Mouse (Mus musculus) thymus, adult 2 months (tissue): ENCODE data around the gene Gm13119. TPM values are rescaled to one million over a fixed set of nuclear protein-coding genes. Genes with fewer than 3 reads are reported as not detected.

Experiments used
- DNase-seq: peaks from one replicate; pipeline ENCODE4 v3.0.0; 2021
- H3K27ac ChIP-seq: fragments of 200-500 bp; 2 replicates; pipeline ENCODE4 v1.5.1; 2012; ENCODE audit warnings: low read length, control low read depth; ENCODE audit not compliant: control insufficient read depth, insufficient read depth
- H3K27me3 ChIP-seq: fragments of 200-500 bp; 2 replicates; pipeline ENCODE4 v1.6.1; 2012; ENCODE audit warnings: mild to moderate bottlenecking, low read length, moderate library complexity, mixed read lengths; ENCODE audit not compliant: control insufficient read depth, insufficient read depth
- H3K36me3 ChIP-seq: fragments of 200-500 bp; 2 replicates; pipeline ENCODE4 v1.6.1; 2012; ENCODE audit warnings: mild to moderate bottlenecking, low read length, moderate library complexity; ENCODE audit not compliant: control insufficient read depth, insufficient read depth
- H3K4me1 ChIP-seq: fragments of 200-500 bp; replicated peaks from 2 replicates; pipeline ENCODE4 v1.6.1; 2012; ENCODE audit warnings: low read length; ENCODE audit not compliant: control insufficient read depth, insufficient read depth
- H3K4me3 ChIP-seq: fragments of 200-500 bp; 2 replicates; pipeline ENCODE4 v1.5.1; 2012; ENCODE audit warnings: mild to moderate bottlenecking, low read length, control low read depth, moderate library complexity; ENCODE audit not compliant: control insufficient read depth, insufficient read depth
- CTCF ChIP-seq: fragments of 200-500 bp; IDR thresholded peaks from 2 replicates; pipeline ENCODE4 v1.5.1; 2012; ENCODE audit warnings: mild to moderate bottlenecking, control low read depth, low read length, moderate library complexity, borderline replicate concordance; ENCODE audit not compliant: control insufficient read depth, poor library complexity, insufficient read depth; ENCODE audit errors: extremely low read depth
- POLR2A ChIP-seq: fragments of 200-500 bp; IDR thresholded peaks from 2 replicates; pipeline ENCODE4 v1.6.1; 2012; ENCODE audit warnings: mild to moderate bottlenecking, low read length, control low read depth, moderate library complexity; ENCODE audit not compliant: control insufficient read depth, poor library complexity, insufficient read depth; ENCODE audit errors: extremely low read depth
- WGBS: fragments of 180-500 bp; shearing (Covaris S2); methylation state at CpG from one replicate; pipeline ENCODE4 v1.1.7; 2018; 5-methylcytosine and 5-hydroxymethylcytosine counted together
- polyA plus RNA-seq: library from polyadenylated mRNA; depleted of rRNA; stranded (reverse); fragments of >200 nt; gene quantifications from 2 replicates; pipeline ENCODE4 v1.2.3, GENCODE M21; 2012; rRNA removed

The Gm13119 gene
- polyA plus RNA-seq, 1 experiment: not detected

GRCm38 (mm10) chr4:144404456-144405086 lies 46.8 kb downstream of the Gm13119 start:
- no peaks in the 10 kb centered on the region for H3K27me3 ChIP-seq
- H3K4me3 ChIP-seq: no peak overlapping the region; the same call in 1 of the 2 replicates
- 0 out of 2 replicates have a peak, but pooled peaks cover 3% of the 10 kb centered on the region for H3K4me1 ChIP-seq
- no peaks in the 10 kb centered on the region for H3K36me3 ChIP-seq
- no peak overlapping the region for H3K27ac ChIP-seq
- TF ChIP-seq POLR2A (no peak), CTCF (no peak)
- WGBS: 5% methylated on average over 17 of the region's 17 CpGs
- no peak for DNase-seq

GRCm38 (mm10) chr4:144406261-144406660 lies 48.5 kb downstream of the Gm13119 start:
- Histone ChIP-seq H3K4me1 (0 out of 2 replicates have a peak, but pooled peaks cover 3% of the 10 kb centered on the region), H3K27me3 (no peaks in the 10 kb centered on the region), H3K4me3 (no peak overlapping the region), H3K36me3 (no peaks in the 10 kb centered on the region), H3K27ac (no peak overlapping the region)
- TF ChIP-seq CTCF (no peak), POLR2A (no peak)
- WGBS: 97% methylated on average over 3 of the region's 3 CpGs
- DNase-seq: no peak

- WGBS: 94% methylated on average over 9 of the region's 9 CpGs
- no peak for DNase-seq
- H3K36me3 ChIP-seq: no peaks in the 10 kb centered on the region
- TF ChIP-seq POLR2A (no peak), CTCF (no peak)
- no peaks in the 10 kb centered on the region for H3K27me3 ChIP-seq
- H3K27ac ChIP-seq: no peak within 1 kb of the TSS
- H3K4me1 ChIP-seq: 0 out of 2 replicates have a peak, but pooled peaks cover 3% of the 10 kb centered on the region
- no peak within 1 kb of the TSS for H3K4me3 ChIP-seq
Measured at GRCm38 (mm10) chr4:144408290-144408689, 50.5 kb downstream of the Gm13119 start, which contains the start of gene Pramef12. Gene Pramef12 (minus strand): TSS chr4:144408464.

Other genes with a start within 250 kb of the Gm13119 start
- gene Oog3, start 195.3 kb upstream of the Gm13119 start, polyA plus RNA-seq: not detected in 2 replicates
- not detected in 2 replicates for gene Oog2, start 167.2 kb upstream of the Gm13119 start, polyA plus RNA-seq
- gene C87977, start 144.6 kb upstream of the Gm13119 start, polyA plus RNA-seq: not detected in 2 replicates
- gene Pramel5, start 77.5 kb upstream of the Gm13119 start, polyA plus RNA-seq: not detected in 2 replicates
- gene Gm13128, start 27.7 kb upstream of the Gm13119 start, polyA plus RNA-seq: not detected in 2 replicates
- gene Pramef20, start 20.0 kb downstream of the Gm13119 start, polyA plus RNA-seq: not detected in 2 replicates
- gene Pramef12, start 50.5 kb downstream of the Gm13119 start, polyA plus RNA-seq: 0.08 and 0.55 TPM in 2 replicates
- 0.18 TPM in 1 of 2 replicates, not detected in the other for gene 1700012P22Rik, start 80.8 kb downstream of the Gm13119 start, polyA plus RNA-seq
- not detected in 2 replicates for gene Gm9944, start 95.4 kb downstream of the Gm13119 start, polyA plus RNA-seq
- gene Aadacl3, start 105.8 kb downstream of the Gm13119 start, polyA plus RNA-seq: not detected in 2 replicates
- 0.09 TPM in 1 of 2 replicates, not detected in the other for gene 9430007A20Rik, start 161.9 kb downstream of the Gm13119 start, polyA plus RNA-seq
- not detected in 2 replicates for gene Gm13124, start 207.2 kb downstream of the Gm13119 start, polyA plus RNA-seq